Mouse (Mus musculus) G1E (cell line): ENCODE measurements around the gene Cacnb1.

Experiments used
- CTCF ChIP-seq: IDR thresholded peaks from 2 replicates; pipeline ENCODE4 v1.5.1; 2012; ENCODE audit warnings: low read depth, low read length, inconsistent platforms, mixed read lengths
- GATA1 ChIP-seq: IDR thresholded peaks from 2 replicates; pipeline ENCODE4 v1.6.1; 2012; ENCODE audit warnings: borderline replicate concordance, low read length, inconsistent platforms, mixed read lengths
- POLR2AphosphoS5 ChIP-seq: IDR thresholded peaks from 2 replicates; pipeline ENCODE4 v1.6.1; 2012; ENCODE audit warnings: low read depth, low read length, inconsistent platforms; ENCODE audit not compliant: insufficient replicate concordance

DNA sequence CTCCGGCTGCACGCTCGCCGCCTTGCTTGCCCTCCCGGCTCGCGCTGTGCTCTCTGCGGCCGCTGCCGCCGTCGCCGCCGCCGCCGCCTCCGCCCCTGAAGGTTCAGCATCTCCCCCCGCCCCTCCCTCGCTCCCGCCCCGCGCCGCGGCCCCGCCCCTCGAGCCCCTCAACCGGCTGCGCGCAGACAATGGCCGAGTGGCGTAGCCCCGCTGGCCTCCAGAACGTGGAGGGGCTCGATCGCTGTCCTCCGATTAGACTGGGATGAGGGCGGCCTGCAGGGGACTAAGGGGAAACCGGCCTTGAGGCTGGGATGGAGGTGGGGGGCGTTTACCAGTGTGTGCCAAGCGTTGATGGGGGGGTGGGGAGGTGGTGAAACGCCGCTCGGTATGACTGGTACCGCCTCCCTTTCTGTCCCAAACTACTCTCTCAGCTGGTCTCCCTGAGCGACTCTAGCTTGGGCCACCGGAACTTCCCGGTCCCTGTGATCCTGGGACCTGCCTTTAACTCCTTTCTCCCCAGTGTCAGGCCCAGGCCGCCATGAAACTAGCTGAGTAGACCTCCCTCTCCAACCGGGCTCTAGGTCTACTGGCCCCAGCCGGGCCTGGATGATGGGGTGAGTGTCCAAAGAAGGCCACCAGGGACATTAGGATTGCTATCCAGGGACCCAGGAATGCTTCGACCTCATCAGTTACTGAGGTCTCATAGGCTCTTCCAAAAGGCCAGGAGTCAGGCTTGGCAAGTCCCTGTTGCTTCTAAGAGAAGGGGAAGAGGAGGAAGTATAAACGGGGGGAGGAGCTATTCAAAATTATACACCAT, at the start of gene Cacnb1:
- TF ChIP-seq CTCF (no peak), POLR2AphosphoS5 (no peak), GATA1 (no peak)
